Mouse (Mus musculus) T-helper 2 cell (primary cell): ENCODE results near the gene Tex11.
"Not testable (repeated sequence)": the region's sequence is repeated elsewhere in the genome, so short reads cannot be mapped to it uniquely, and the experiment has no call there.

Experiments
- in situ Hi-C: fragments of 300-600 bp; cut with MboI, MseI; formaldehyde crosslinking; loops from one replicate; pipeline ENCODE4 v1.15.1; 2025; ENCODE audit warnings: high pct_unique_total_duplicates

Gene Tex11

DNA sequence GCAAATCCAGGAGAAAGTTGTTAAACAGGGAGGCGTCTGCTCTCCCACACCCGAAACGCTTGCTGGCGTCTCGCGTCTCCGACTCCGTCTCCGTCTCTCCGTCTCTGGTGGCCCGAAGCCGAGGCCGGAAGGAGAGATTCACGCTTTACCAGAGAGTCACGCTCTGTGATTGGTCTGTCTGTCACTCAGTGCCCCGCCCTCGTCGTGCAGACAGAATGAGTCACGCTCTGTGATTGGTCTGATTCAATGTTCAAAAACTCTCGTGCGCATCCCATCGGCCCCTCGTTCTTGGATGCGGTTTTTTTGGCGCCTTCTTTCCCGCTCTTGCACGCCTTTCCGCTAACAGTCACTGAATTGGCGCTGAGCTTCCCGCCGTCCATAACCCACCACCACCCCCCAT lies at the start of gene Tex11:
TSS of gene Tex11 (minus strand) at position 127 of the 400 bp plus-strand sequence.
- in situ Hi-C loops: no loop called here

DNA sequence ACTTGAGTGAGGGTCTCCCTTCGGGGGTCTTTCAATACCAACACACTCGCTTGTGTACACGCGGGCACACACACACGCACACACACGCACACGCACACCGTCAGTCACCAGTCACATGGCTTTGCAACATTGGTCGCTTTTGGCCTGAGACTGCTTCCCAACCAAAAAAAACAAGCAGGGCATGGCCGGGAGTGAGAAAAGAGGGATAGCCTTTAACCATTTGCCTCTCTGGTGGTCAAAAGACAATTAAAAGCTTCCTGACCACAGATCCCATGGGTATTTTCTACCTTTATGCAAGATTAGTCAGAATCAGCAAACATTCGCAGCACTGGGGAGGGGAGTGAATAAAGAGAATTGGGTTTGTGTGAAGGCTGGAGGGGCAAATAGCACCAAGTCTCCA lies 26.5 kb upstream of the Tex11 start, which contains the start of gene Slc7a3:
TSS of gene Slc7a3 (minus strand) at position 101 of the 400 bp plus-strand sequence.
- in situ Hi-C loops: no loop called here

DNA sequence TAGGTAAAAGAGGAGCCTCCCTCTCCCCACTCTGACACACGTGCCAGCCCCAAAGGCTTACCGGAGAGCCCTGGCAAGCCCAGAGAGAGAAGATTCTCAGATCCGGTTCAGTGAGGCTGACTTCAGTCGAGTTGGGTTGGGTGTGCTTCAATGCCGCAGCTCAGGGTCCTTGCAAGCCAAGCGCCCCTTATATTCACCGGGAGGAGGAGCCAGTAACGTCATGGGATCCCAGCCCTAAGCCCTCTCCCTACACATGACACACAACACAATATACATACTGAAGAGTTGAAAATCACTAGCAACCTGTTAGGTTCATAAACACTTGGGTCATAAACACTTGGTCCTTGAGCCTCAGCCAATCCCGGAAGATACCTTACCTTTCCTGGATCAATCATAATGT lies 25.7 kb upstream of the Tex11 start:
- in situ Hi-C loops: not testable (repeated sequence)

DNA sequence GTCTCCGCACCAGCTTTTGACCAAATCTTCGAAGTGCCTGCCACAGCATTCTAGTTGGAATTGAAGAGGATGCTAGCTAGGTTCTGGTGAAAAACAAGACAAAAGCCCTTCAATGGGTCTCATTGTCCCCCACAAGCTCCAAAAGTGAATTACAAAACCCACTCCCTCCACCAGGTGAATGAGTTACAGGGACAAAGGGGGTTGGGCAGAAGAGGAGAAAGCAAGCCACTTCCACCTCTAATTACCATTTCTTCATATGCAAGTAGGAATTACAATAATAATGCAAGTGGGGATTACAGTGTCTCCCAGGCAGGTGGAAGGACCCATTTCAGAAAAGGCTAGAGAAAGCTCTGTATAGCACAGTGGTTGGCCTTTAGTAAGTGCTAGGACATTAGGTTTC lies 24.7 kb upstream of the Tex11 start:
- in situ Hi-C loops: no loop called here

DNA sequence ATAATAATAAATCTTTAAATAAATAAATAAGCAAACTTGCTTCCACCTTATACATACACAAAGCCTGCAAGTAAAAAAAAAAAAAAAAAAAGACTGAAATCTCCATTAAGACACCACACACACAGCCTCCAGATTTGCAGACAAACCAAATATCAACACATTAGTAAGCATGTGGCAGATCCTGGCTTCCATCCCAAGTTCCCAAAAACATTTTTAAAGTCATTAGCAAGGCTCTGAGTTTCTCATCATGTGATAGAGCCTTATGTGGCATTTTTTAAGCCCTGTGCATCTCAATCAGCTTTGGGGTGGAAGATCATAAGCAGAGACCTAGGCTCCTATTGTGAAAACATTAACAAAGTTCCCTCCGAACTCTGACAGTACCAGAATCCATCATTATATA lies 5.8 kb upstream of the Tex11 start:
- in situ Hi-C loops: no loop called here

DNA sequence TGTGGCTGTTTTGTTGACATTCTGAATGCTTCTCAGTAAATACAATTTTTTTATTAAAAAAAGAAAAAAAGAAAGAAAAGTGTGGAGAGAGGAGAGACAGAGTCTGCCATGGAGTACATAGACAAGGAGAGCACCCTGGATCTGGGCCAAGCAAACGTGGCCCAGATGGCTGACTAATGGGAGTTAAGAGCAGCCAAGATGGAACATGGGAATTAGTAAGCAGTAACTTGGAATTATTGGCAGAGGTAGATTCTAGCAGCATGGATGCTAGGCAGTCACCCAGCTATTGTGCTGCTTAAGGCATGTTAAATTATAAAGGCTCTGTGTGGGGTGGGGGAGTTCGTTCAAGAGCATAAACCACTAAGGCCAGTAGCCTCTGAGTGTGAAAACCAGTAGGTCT lies 4.0 kb upstream of the Tex11 start:
- in situ Hi-C loops: no loop called here

DNA sequence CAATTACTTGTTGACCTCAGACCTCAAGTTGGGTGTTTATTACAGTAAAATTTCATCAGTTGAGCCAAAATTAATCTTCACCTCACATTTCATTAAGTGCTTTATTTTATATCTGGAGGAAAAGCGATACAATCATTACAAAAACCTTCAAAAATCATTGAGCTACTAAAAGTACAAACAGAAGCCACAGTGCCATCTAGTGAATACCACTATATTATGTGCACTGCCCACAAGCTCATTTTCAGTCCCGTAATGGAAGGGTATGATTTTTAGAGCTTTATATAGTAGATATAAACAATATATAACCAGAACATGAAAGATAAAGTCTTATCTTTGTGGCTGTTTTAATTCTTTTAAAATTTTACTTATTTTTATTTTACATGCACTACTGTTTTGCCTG lies 115.8 kb downstream of the Tex11 start:
- in situ Hi-C loops: no loop called here

DNA sequence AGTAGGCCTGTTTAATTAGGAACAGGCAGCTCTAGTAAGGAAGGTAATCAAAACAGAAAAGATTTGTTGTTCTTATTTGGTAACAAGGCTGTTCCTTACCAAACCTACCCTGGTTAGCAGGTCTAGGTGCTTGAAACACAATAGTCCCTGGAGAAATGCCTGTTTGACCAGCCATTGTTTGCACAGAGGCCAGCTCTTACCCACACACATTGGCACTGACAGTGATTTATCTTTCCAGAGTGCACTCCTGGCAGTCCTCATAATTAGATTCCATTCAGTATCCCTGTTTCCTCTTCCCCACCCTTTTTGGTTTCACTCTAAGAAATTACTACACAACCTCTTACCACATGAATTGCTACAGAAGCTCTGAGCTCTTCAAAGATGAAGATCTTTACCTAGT lies 220.3 kb downstream of the Tex11 start:
- in situ Hi-C loops: no loop called here

DNA sequence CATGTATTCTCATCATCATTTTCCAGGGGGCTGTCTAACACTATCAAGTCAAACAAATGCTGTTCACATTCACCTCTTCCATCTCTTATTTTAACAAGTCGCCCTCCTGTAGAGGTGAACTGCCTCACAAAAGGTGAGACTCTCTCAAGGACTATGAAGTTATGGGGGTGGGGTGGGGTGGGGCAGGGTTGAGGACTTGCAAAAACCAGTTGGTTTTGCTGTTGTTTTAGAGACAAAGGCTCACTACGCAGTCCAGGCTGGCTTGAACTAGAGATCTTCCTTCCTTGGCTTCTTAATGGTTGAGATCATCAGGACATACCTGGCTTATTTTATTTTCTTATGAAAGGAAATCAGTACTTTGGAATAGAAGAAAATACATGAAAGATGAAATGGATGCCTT lies 226.7 kb downstream of the Tex11 start:
- in situ Hi-C loops: no loop called here

DNA sequence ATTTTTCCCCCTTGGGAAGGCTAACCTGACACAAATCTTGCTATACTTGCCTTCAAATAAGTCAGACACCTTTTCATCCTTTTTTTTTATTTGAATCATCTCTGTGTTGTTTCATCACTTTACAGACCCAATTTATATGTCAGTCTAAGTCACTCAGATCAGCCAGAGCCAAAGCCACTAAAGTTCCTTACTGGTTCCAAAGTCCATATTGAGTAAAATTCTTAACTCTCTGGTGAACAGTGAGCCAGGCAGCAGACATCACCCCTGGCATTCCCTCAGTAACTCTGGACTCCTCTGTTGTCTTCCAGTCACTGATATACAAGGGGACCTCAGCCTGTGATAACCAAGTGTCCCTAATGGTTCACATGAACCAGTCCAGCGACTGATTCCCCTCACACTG lies 233.9 kb downstream of the Tex11 start:
- in situ Hi-C loops: no loop called here

DNA sequence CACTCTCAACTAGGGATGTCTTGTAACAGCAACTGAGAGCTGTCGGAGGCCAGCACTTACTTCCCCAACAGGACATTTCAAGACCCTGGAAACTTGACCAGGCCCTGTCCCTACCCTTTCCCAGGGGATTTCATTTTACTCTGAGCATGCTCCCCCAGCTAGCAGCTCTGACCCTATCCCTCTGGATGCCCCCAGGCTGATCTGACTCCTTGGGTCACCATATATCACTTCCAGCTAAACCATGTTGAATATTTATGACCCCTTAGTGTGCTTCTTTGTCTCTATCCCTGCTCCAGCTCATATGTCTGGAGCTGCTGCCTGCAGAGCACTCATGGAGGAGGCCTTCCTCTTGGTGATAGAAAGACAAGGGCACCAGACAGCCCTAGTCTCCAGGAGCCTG lies 238.3 kb downstream of the Tex11 start:
- in situ Hi-C loops: no loop called here

DNA sequence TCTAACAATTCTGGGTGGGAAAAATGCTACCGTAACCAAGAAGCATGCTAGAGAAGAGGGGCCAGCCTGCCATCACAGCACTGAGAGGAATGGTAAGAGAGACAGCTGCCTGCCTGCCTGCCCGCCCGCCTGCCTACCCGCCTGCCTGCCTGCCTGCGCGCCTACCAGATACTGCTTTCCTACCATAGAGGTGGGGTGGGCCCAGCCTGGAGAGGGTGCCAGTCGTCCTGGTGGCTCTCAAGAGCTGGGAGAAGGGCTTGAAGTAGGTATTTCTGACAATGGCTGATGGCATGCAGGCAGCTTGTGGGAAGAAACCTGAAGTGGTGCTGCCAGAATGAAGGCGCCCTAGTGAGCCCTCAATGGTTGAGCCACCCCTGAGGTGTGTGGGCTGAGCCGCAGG lies 240.8 kb downstream of the Tex11 start:
- in situ Hi-C loops: no loop called here

DNA sequence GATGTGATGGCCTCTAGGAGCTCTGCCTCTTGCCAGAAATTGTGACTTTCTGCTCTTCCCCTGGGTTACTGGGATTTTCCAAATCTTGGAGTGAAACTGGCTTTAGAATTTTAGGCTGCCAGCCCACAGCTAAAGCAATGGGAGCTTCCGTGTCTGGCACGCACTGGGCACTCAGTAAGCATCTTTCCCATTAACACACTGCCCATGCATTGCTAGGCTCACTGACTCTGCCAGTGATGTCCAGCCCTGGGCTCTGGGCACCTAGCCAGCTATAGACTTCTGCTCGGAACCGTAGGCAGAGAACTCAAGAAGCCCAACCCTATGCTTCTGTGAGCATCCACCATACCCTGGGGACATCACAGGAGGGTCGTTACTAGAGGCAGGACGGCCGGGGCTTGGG lies 243.7 kb downstream of the Tex11 start:
- in situ Hi-C loops: no loop called here

DNA sequence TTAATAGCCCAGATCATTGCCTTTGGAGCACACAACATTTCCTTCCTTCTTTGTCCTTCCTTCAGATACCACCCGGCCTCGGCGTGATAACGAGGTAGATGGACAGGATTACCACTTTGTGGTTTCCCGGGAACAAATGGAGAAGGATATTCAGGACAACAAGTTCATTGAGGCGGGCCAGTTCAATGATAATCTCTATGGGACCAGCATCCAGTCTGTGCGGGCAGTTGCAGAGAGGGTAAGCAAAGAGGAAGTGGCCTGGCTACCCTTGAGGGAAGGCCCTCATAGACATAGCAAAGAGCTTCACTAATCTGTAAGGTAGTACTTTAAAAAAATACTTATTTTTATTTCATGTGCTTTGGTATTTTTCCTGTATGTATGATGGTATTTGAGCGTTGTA lies 245.3 kb downstream of the Tex11 start:
- in situ Hi-C loops: no loop called here

DNA sequence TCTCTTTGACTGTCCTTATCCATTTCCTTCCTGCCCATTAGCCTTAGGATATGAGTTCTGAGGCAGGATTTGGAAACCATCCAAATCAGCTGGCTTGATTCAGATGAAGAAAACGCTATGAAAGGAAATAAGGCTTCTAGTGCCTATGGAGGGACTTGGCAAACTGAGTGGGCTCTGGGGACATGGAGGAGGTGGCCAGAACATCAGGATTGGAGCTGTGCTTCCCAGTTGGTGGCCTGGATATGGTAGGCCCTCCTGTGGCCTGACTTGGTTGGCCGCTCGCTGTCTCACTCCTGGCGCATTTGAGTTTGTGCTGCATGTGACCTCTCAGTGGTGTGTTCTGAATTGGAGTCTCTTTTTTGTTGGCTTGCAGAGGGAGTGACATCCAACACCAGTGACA lies 248.3 kb downstream of the Tex11 start:
- in situ Hi-C loops: no loop called here

DNA sequence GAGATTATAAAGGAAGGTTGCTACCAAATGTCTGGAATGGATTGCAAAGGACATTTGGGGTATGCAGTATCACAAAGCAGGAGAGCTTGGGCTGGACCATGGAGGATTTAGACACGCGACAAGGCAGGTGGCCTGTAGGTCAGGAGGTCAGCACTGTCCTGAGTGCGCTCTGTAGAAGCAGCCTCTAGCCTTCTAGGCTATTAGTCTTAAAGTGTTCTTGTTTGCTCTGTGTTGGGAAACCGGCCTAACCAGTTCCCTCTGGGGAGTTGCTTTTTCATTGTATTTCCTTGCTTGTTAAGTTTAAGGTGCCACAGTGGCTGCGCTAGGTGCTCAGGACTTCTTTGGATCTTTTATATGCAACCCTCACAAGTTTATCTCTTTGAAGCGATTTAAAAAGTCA lies 257.4 kb downstream of the Tex11 start:
- in situ Hi-C loops: no loop called here

DNA sequence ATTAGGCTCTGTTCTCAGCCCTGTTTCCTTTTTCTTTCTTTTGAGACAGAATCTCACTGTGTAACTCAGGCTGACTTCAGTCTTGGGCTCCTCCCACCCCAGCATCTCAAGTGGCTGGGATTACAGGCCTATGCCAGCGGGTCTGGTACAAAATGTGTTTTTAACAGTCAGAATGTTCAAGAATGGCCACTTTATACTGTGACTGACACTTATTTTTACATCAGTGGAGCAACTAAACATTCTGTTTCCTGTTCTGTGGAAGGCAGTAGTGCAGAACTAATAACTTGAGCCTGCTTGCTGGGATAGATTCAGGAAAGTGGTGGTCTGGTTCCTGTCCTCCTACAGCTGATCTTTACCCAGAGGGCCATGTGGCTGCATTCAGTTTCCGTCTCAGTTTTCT lies 258.8 kb downstream of the Tex11 start:
- in situ Hi-C loops: no loop called here

DNA sequence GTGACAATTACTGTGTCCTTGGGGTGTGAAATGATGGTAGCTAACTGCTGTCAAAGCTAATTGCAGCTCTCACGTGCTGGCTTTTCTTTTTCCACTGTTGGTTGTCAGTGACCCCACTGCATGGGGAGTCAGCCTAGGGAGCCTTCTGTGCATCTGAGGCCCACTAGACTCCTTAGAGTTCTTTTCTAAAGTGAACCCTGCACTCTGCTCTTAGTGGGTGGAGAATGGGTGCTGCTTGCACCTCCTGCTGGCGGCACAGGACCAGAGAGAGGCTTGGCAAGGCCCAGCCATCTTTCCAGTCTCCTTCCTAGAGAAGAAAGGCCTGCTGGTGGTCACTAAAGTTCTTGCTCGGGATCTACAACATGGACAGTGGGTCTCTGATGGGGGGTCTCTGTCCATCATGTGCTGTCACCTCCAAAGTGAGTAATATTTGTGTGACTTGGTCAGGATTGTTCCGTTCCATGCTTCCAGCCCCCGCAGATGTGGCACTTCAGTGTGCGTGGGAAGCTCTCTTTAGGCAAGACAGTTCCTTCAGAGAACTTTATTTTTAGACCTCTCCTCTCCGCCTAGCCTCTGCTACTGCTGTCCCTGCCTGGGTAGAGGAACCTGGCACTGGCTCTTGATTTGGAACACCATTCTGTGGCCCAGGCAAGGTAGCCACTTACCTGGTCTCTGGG lies 261.5 kb downstream of the Tex11 start:
- in situ Hi-C loops: no loop called here

DNA sequence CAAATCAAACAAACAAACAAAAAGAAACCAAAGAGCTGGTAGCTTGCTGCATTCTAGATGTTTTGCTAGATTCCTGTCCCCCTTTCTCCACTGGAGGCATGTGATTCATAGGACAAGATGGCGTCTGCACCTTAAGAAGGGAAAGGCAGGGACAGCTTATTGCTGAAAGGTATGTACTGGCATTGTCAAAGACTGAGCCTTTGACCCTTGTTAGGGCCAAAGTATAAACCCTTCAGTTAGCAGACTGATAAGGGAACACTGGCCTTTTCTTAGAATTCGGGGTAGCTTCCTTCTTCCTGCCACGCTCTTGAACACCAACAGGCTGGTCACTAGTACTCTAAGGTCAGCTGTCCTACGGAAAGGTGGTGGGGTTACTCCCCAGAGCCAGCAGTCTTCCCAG lies 262.1 kb downstream of the Tex11 start:
- in situ Hi-C loops: no loop called here

DNA sequence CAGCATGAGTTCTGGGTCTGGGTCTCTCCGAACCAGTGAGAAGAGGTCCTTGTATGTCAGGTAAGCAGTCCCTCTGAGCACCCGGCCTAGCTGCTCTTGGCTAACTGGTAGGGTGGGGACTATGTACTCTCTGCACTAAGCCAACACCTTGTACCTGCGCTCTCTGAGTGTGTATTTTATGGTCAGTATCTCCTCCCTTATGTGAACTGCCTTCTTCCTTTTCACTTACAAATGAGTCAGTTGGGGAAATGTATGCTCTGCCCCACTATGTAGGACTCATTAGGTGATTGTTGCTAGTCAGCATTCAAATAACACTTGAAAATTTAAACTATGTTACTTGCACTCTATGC lies 262.8 kb downstream of the Tex11 start:
- in situ Hi-C loops: no loop called here

DNA sequence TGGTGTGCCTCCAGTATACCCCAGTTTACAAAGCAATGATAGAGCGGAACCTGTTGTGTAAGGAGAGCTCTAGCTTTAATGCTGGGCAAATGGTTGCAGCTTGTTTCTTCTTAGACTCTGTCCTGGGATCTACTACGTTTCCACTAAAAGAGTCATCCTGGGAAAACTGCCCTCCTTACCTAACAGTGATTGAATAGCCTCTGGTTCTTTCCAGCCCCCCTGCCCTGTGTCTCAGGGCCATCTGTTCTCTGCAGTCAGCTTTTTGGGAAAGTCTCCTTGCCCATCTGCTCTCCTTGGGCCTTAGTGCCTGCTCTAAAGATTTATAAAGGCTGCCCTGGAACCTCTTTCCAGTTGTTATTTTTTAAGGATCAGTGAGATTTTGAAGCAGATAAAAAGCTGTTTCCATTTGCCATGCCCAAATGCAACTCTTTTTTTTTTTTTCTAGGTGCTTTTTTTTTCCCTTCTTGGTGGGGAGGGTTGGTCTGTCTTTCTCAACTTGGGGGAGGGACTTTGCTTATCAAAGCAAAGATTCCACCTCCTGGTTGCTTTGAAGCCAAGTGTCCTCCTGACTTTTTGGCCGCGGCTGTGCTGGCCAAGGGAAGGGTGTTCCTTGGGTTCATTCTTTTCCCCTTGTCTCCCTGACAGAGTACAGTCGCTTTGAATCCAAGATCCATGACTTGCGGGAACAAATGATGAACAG lies 263.3 kb downstream of the Tex11 start:
- in situ Hi-C loops: no loop called here

DNA sequence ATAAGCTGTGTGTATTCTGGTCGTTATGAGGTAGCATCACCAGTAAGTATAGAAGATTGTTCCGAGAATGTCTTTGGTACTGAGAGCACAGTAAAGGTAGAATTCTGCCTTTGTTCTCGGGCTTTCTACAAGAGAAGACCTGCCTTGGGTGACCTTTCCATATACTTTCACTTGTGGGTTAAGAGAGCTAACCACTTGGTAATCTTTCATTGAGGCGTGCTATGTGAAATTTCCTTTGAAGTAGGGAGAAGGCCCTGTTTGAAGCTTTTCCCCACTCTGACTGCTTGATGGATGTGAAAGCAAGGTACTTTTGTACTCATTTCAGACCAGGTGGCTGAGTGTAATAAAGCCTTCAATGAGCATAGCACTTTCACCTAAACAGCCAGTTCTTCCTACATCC lies 270.1 kb downstream of the Tex11 start:
- in situ Hi-C loops: no loop called here
